In genomic region chr9:37761728-37762127, GRCm38 (mm10) we compare ENCODE assay signal across 36 mouse cellular contexts. TPM values are rescaled to one million over a fixed set of nuclear protein-coding genes. Genes with fewer than 3 reads are reported as not detected.
A peak's percentile ranks its signal among the peaks of the same experiment; 100 is the strongest.
DNase-seq lines count a peak whose midpoint lies in the region; ATAC-seq and TF ChIP-seq lines count a peak whose summit lies in the region.
"Had no signal": no experiment of that assay in that cellular context is flagged by ENCODE, and none has a peak within 500 bp of the region (broad histone marks: within the 10 kb centered on the region; RNA-seq: fewer than 3 reads in every experiment).

No protein-coding gene starts in this region.

- H3K36me3 ChIP-seq in forebrain, embryonic 15.5 days: no peaks in the 10 kb centered on the region
- H3K36me3 ChIP-seq in forebrain, embryonic 12.5 days (replicated peaks): no peaks in the 10 kb centered on the region
- H3K36me3 ChIP-seq in hindbrain, postnatal 0 days (ENCODE audit: insufficient read depth, low read length): no peaks in the 10 kb centered on the region
- H3K36me3 ChIP-seq in hindbrain, embryonic 11.5 days (ENCODE audit: control insufficient read depth, insufficient read depth, low read length): no peaks in the 10 kb centered on the region
- H3K36me3 ChIP-seq: embryonic facial prominence, embryonic 12.5 days; embryonic facial prominence, embryonic 15.5 days; heart, embryonic 10.5 days; heart, embryonic 13.5 days; hindbrain, embryonic 15.5 days had no signal

- ATAC-seq in forebrain, embryonic 15.5 days (replicated peaks): peak; percentile 46
- ATAC-seq in forebrain, embryonic 12.5 days (ENCODE audit: low FRiP score): no peak
- no peak for ATAC-seq in hindbrain, postnatal 0 days
- ATAC-seq in hindbrain, embryonic 11.5 days (ENCODE audit: low FRiP score): no peak
- ATAC-seq: activated CD4-positive, CD25-positive, alpha-beta regulatory T cell, adult 4 months; CD4-positive, CD25-positive, alpha-beta regulatory T cell, adult 4 months; inflammation-experienced regulatory T-cells, adult 6 months; intestine, embryonic 16.5 days had no signal

- H3K27me3 ChIP-seq in forebrain, embryonic 15.5 days: no peaks in the 10 kb centered on the region
- H3K27me3 ChIP-seq in forebrain, embryonic 12.5 days: no peaks in the 10 kb centered on the region
- H3K27me3 ChIP-seq in hindbrain, postnatal 0 days (ENCODE audit: insufficient read depth, low read length): no peaks in the 10 kb centered on the region
- H3K27me3 ChIP-seq in hindbrain, embryonic 11.5 days (ENCODE audit: control insufficient read depth, insufficient read depth, low read length): no peaks in the 10 kb centered on the region
- H3K27me3 ChIP-seq: embryonic facial prominence, embryonic 12.5 days; embryonic facial prominence, embryonic 15.5 days; heart, embryonic 13.5 days; hindbrain, embryonic 15.5 days had no signal

- peaks cover 6% of the 10 kb centered on the region for H3K4me1 ChIP-seq in forebrain, embryonic 15.5 days
- no peaks in the 10 kb centered on the region for H3K4me1 ChIP-seq in forebrain, embryonic 12.5 days
- H3K4me1 ChIP-seq in hindbrain, postnatal 0 days (ENCODE audit: insufficient read depth, low read length): no peaks in the 10 kb centered on the region
- H3K4me1 ChIP-seq in hindbrain, embryonic 11.5 days (replicated peaks; ENCODE audit: control insufficient read depth, insufficient read depth, low read length): no peaks in the 10 kb centered on the region
- H3K4me1 ChIP-seq: embryonic facial prominence, embryonic 12.5 days; embryonic facial prominence, embryonic 15.5 days; heart, embryonic 10.5 days; heart, embryonic 13.5 days; hindbrain, embryonic 15.5 days had no signal

- H3K9ac ChIP-seq in forebrain, embryonic 15.5 days (replicated peaks): no peak overlapping the region
- no peak overlapping the region for H3K9ac ChIP-seq in forebrain, embryonic 12.5 days
- H3K9ac ChIP-seq in hindbrain, postnatal 0 days (replicated peaks; ENCODE audit: low read length): no peak overlapping the region
- no peak overlapping the region for H3K9ac ChIP-seq in hindbrain, embryonic 11.5 days (ENCODE audit: low read depth, low read length)
- H3K9ac ChIP-seq: embryonic facial prominence, embryonic 12.5 days; embryonic facial prominence, embryonic 15.5 days; heart, embryonic 13.5 days; hindbrain, embryonic 15.5 days had no signal

- no peak overlapping the region for H3K4me3 ChIP-seq in forebrain, embryonic 15.5 days
- H3K4me3 ChIP-seq in forebrain, embryonic 12.5 days (replicated peaks): no peak overlapping the region
- H3K4me3 ChIP-seq in hindbrain, postnatal 0 days (ENCODE audit: low read length): no peak overlapping the region
- H3K4me3 ChIP-seq in hindbrain, embryonic 11.5 days (ENCODE audit: low read depth, low read length): no peak overlapping the region
- H3K4me3 ChIP-seq: embryonic facial prominence, embryonic 12.5 days; embryonic facial prominence, embryonic 15.5 days; heart, adult 2 months; heart, embryonic 10.5 days; heart, embryonic 13.5 days; hindbrain, embryonic 15.5 days had no signal

- TF ChIP-seq POLR2A in brain, embryonic 14.5 days (IDR thresholded peaks at IDR 0.05; ENCODE audit: borderline replicate concordance, extremely low read depth, insufficient read depth, insufficient read length, poor library complexity, severe bottlenecking): no peak

- no peak for TF ChIP-seq CTCF in hindbrain, postnatal 0 days (IDR thresholded peaks at IDR 0.05; ENCODE audit: low read depth)
- TF ChIP-seq CTCF in brain, embryonic 14.5 days (IDR thresholded peaks at IDR 0.05; ENCODE audit: borderline replicate concordance, extremely low read depth, insufficient read depth, insufficient read length): no peak

- no peak overlapping the region for H3K27ac ChIP-seq in forebrain, embryonic 15.5 days (replicated peaks)
- H3K27ac ChIP-seq in forebrain, embryonic 12.5 days: no peak overlapping the region
- no peak overlapping the region for H3K27ac ChIP-seq in hindbrain, postnatal 0 days
- H3K27ac ChIP-seq in hindbrain, embryonic 11.5 days (ENCODE audit: low read depth, low read length): no peak overlapping the region
- H3K27ac ChIP-seq: embryonic facial prominence, embryonic 12.5 days; embryonic facial prominence, embryonic 15.5 days; heart, adult 2 months; heart, embryonic 10.5 days; heart, embryonic 13.5 days; hindbrain, embryonic 15.5 days had no signal

- H3K4me2 ChIP-seq in forebrain, embryonic 15.5 days (replicated peaks): no peak overlapping the region
- no peak overlapping the region for H3K4me2 ChIP-seq in forebrain, embryonic 12.5 days
- no peak overlapping the region for H3K4me2 ChIP-seq in hindbrain, postnatal 0 days (ENCODE audit: low read depth, low read length)
- no peak overlapping the region for H3K4me2 ChIP-seq in hindbrain, embryonic 11.5 days (replicated peaks; ENCODE audit: low read depth, low read length)
- H3K4me2 ChIP-seq: embryonic facial prominence, embryonic 12.5 days; embryonic facial prominence, embryonic 15.5 days; heart, embryonic 13.5 days; hindbrain, embryonic 15.5 days had no signal

- peak; percentile 1 for DNase-seq in hindbrain, postnatal 0 days (ENCODE audit: low spot score)
- no peak for DNase-seq in hindbrain, embryonic 11.5 days (ENCODE audit: low spot score)
- DNase-seq in ZHBTc4 (ENCODE audit: low read depth, low spot score): peak; percentile 14
- DNase-seq in brain, embryonic 14.5 days (ENCODE audit: low read depth): peak; percentile 67
- DNase-seq in right cerebral cortex, postnatal 10 days (ENCODE audit: low spot score in 2 of 2): no peak
- no peak for DNase-seq in adipocyte (ENCODE audit: low spot score)
- DNase-seq: adrenal gland, postnatal 10 days; adrenal gland, postnatal 36 days; cerebellum, adult 11 months; cerebellum, adult 2 months; cerebellum, adult 9-11 months; cerebellum, postnatal 25 days; gastrocnemius, postnatal 10 days; gastrocnemius, postnatal 36 days; heart, adult 2 months; heart, postnatal 14 days; heart, postnatal 4 days; kidney, adult 18-20 months had no signal

- no peaks in the 10 kb centered on the region for H3K9me3 ChIP-seq in forebrain, embryonic 15.5 days
- no peaks in the 10 kb centered on the region for H3K9me3 ChIP-seq in forebrain, embryonic 12.5 days
- H3K9me3 ChIP-seq in hindbrain, postnatal 0 days (ENCODE audit: low read length): no peaks in the 10 kb centered on the region
- H3K9me3 ChIP-seq in hindbrain, embryonic 11.5 days (ENCODE audit: control insufficient read depth, low read length): no peaks in the 10 kb centered on the region
- H3K9me3 ChIP-seq: embryonic facial prominence, embryonic 12.5 days; embryonic facial prominence, embryonic 15.5 days; heart, embryonic 10.5 days; heart, embryonic 13.5 days; hindbrain, embryonic 15.5 days had no signal

- 52% methylated on average over 2 of the region's 2 CpGs for WGBS in forebrain, embryonic 15.5 days
- WGBS in forebrain, embryonic 12.5 days: 77% methylated on average over 2 of the region's 2 CpGs
- WGBS in hindbrain, postnatal 0 days: 53% methylated on average over 2 of the region's 2 CpGs
- WGBS in hindbrain, embryonic 11.5 days: 84% methylated on average over 2 of the region's 2 CpGs

RNA-seq across cellular contexts. Expression of gene Olfr875, which starts 9.9 kb away (rescaled TPM):
- polyA plus RNA-seq in forebrain, embryonic 15.5 days (2015; fragmentation: Nextera tagmentation; extraction: Ambion mirVana): not detected in 2 replicates
- polyA plus RNA-seq in forebrain, embryonic 12.5 days (2016; fragmentation: Nextera tagmentation; extraction: Ambion mirVana): not detected in 2 replicates
- total RNA-seq in hindbrain, postnatal 0 days (2014; rRNA removed): not detected in 2 replicates
- not detected in 2 replicates for polyA plus RNA-seq in hindbrain, postnatal 0 days (2015; fragmentation: Nextera tagmentation; extraction: Ambion mirVana)
- not detected in 2 replicates for polyA plus RNA-seq in hindbrain, embryonic 11.5 days (2014; fragmentation: Nextera tagmentation; extraction: Ambion mirVana)
- 0.03 TPM in 1 of 2 replicates, not detected in the other for polyA plus RNA-seq in brain, embryonic 14.5 days (2012; rRNA removed)
- total RNA-seq: adrenal gland, adult 18-20 months; adrenal gland, postnatal 10 days; adrenal gland, postnatal 36 days; common myeloid progenitor, adult 5-6 weeks; gastrocnemius, adult 18-20 months; gastrocnemius, postnatal 10 days; gastrocnemius, postnatal 36 days; granulocyte monocyte progenitor cell, adult 5-6 weeks; heart, adult 2 months; heart, postnatal 14 days; heart, postnatal 4 days; MEL had no signal
- polyA plus RNA-seq: activated CD4-positive, CD25-positive, alpha-beta regulatory T cell, adult 4 months; C2C12; CD4-positive, CD25-positive, alpha-beta regulatory T cell, adult 4 months; cerebellum, adult 2 months; embryonic facial prominence, embryonic 12.5 days; heart, adult 2 months; heart, embryonic 10.5 days; heart, embryonic 13.5 days; heart, embryonic 16.5 days; hindbrain, embryonic 15.5 days; inflammation-experienced regulatory T-cells, adult 6 months; intestine, embryonic 16.5 days had no signal

RNA-seq across cellular contexts. Expression of gene Olfr874, which starts 16.8 kb away (rescaled TPM):
- polyA plus RNA-seq in forebrain, embryonic 15.5 days (2015; fragmentation: Nextera tagmentation; extraction: Ambion mirVana): not detected in 2 replicates
- not detected in 2 replicates for polyA plus RNA-seq in forebrain, embryonic 12.5 days (2016; fragmentation: Nextera tagmentation; extraction: Ambion mirVana)
- total RNA-seq in hindbrain, postnatal 0 days (2014; rRNA removed): 0.58 TPM in 1 of 2 replicates, not detected in the other
- polyA plus RNA-seq in hindbrain, postnatal 0 days (2015; fragmentation: Nextera tagmentation; extraction: Ambion mirVana): not detected in 2 replicates
- polyA plus RNA-seq in hindbrain, embryonic 11.5 days (2014; fragmentation: Nextera tagmentation; extraction: Ambion mirVana): not detected in 2 replicates
- 0.10 TPM in 1 of 2 replicates, not detected in the other for polyA plus RNA-seq in brain, embryonic 14.5 days (2012; rRNA removed)
- total RNA-seq: adrenal gland, adult 18-20 months; adrenal gland, postnatal 10 days; adrenal gland, postnatal 36 days; common myeloid progenitor, adult 5-6 weeks; gastrocnemius, adult 18-20 months; gastrocnemius, postnatal 10 days; gastrocnemius, postnatal 36 days; granulocyte monocyte progenitor cell, adult 5-6 weeks; heart, adult 2 months; heart, postnatal 14 days; heart, postnatal 4 days; MEL had no signal
- polyA plus RNA-seq: activated CD4-positive, CD25-positive, alpha-beta regulatory T cell, adult 4 months; C2C12; CD4-positive, CD25-positive, alpha-beta regulatory T cell, adult 4 months; cerebellum, adult 2 months; embryonic facial prominence, embryonic 12.5 days; heart, adult 2 months; heart, embryonic 10.5 days; heart, embryonic 13.5 days; heart, embryonic 16.5 days; hindbrain, embryonic 15.5 days; inflammation-experienced regulatory T-cells, adult 6 months; intestine, embryonic 16.5 days had no signal

RNA-seq across cellular contexts. Expression of gene Olfr876, which starts 41.1 kb away (rescaled TPM):
- polyA plus RNA-seq in forebrain, embryonic 15.5 days (2015; fragmentation: Nextera tagmentation; extraction: Ambion mirVana): not detected in 2 replicates
- not detected in 2 replicates for polyA plus RNA-seq in forebrain, embryonic 12.5 days (2016; fragmentation: Nextera tagmentation; extraction: Ambion mirVana)
- total RNA-seq in hindbrain, postnatal 0 days (2014; rRNA removed): not detected in 2 replicates
- polyA plus RNA-seq in hindbrain, postnatal 0 days (2015; fragmentation: Nextera tagmentation; extraction: Ambion mirVana): not detected in 2 replicates
- not detected in 2 replicates for polyA plus RNA-seq in hindbrain, embryonic 11.5 days (2014; fragmentation: Nextera tagmentation; extraction: Ambion mirVana)
- not detected in 2 replicates for polyA plus RNA-seq in brain, embryonic 14.5 days (2012; rRNA removed)
- total RNA-seq: adrenal gland, adult 18-20 months; adrenal gland, postnatal 10 days; adrenal gland, postnatal 36 days; common myeloid progenitor, adult 5-6 weeks; gastrocnemius, adult 18-20 months; gastrocnemius, postnatal 10 days; gastrocnemius, postnatal 36 days; granulocyte monocyte progenitor cell, adult 5-6 weeks; heart, adult 2 months; heart, postnatal 14 days; heart, postnatal 4 days; MEL had no signal
- polyA plus RNA-seq: C2C12; CD4-positive, CD25-positive, alpha-beta regulatory T cell, adult 4 months; cerebellum, adult 2 months; embryonic facial prominence, embryonic 12.5 days; heart, adult 2 months; heart, embryonic 10.5 days; heart, embryonic 13.5 days; heart, embryonic 16.5 days; hindbrain, embryonic 15.5 days; inflammation-experienced regulatory T-cells, adult 6 months; intestine, embryonic 16.5 days had no signal

RNA-seq across cellular contexts. Expression of gene Olfr160, which starts 45.7 kb away (rescaled TPM):
- polyA plus RNA-seq in forebrain, embryonic 15.5 days (2015; fragmentation: Nextera tagmentation; extraction: Ambion mirVana): not detected in 2 replicates
- not detected in 2 replicates for polyA plus RNA-seq in forebrain, embryonic 12.5 days (2016; fragmentation: Nextera tagmentation; extraction: Ambion mirVana)
- total RNA-seq in hindbrain, postnatal 0 days (2014; rRNA removed): not detected in 2 replicates
- polyA plus RNA-seq in hindbrain, postnatal 0 days (2015; fragmentation: Nextera tagmentation; extraction: Ambion mirVana): not detected in 2 replicates
- not detected in 2 replicates for polyA plus RNA-seq in hindbrain, embryonic 11.5 days (2014; fragmentation: Nextera tagmentation; extraction: Ambion mirVana)
- polyA plus RNA-seq in brain, embryonic 14.5 days (2012; rRNA removed): not detected in 2 replicates
- total RNA-seq: adrenal gland, adult 18-20 months; adrenal gland, postnatal 10 days; adrenal gland, postnatal 36 days; common myeloid progenitor, adult 5-6 weeks; gastrocnemius, adult 18-20 months; gastrocnemius, postnatal 10 days; gastrocnemius, postnatal 36 days; granulocyte monocyte progenitor cell, adult 5-6 weeks; heart, adult 2 months; heart, postnatal 14 days; heart, postnatal 4 days; MEL had no signal
- polyA plus RNA-seq: C2C12; cerebellum, adult 2 months; embryonic facial prominence, embryonic 12.5 days; heart, adult 2 months; heart, embryonic 10.5 days; heart, embryonic 13.5 days; heart, embryonic 16.5 days; hindbrain, embryonic 15.5 days; inflammation-experienced regulatory T-cells, adult 6 months; intestine, embryonic 16.5 days had no signal

Comparison
In these comparisons a context has a peak if more than half of its experiments do, and no peak if none do; other contexts are left out.
1. DNase-seq: peak in hindbrain, postnatal 0 days (single experiment), ZHBTc4 (single experiment) and brain, embryonic 14.5 days (single experiment); none in hindbrain, embryonic 11.5 days (single experiment), right cerebral cortex, postnatal 10 days (0 of 2) and adipocyte (single experiment).